Mouse (Mus musculus): ENCODE results near the gene Nlgn3.
"Not testable (repeated sequence)": the region's sequence is repeated elsewhere in the genome, so short reads cannot be mapped to it uniquely, and the experiment has no call there.

The Nlgn3 gene

DNA sequence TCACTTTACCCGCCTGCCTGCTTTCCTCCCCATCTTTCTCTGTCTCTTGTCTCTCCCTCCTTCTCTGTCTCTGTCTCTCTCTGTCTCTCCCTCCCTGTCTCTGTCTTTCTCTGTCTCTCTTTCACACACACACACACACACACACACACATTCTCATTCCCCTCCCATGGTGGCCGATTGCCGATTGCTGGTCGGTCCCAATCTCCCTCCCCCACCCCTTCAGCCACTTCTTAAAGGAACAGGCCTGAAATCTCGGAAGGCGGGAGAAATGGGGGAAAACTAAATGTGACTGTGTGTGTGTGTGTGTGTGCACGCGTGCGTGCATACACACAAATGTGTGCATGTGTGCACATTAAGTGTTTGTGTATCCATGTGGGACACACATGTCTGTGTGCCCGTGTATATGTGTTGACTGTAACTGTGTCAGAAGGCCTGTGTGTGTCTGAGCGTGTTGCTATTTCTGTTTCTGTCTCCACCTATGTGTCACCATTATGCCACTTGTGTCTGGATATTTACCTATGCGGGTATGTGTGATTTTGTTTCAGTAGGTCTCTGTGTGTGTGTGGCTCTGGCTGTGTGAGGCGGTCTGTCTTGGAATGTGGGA is 1.6 kb downstream of the Nlgn3 start:
- no peak for DNase-seq (ENCODE audit: low spot score)

DNA sequence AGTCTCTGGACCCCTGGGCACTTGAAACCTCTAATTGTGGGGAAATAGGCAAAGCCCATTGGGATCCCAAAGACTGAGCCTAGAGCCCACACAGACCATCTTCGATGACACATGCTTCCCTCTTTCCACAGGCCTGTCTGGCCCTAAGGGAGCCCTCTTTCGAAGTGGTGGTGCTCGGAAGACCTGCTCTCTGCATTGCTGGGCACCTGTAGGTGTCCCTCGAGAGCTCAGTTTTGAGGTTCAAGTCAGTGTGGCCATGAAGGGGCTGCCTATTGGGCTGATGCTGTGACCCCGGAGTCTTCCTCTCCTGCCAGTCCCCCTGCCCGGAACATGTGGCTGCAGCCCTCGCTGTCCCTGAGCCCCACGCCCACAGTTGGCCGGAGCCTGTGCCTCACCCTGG is 2.7 kb downstream of the Nlgn3 start:
- no peak for DNase-seq (ENCODE audit: low spot score)

DNA sequence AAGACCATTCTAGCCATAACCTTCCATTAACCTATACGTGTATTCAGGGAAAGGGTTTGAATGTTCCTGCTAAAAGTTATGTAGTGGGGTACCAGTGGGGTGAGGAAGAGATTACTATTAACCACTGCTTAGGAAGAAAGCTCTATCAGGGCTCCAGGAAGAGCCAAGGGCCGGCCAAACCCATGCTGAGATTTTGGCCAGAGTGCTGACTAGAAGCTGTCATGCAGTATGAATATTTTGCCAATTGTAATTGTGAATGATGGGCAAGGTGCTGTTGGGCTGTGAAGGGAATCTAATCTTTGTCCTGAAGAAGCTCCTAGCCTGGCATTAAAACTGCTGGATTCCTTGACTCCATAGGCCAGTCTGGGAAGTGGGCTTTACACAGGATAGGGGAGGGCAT is 5.7 kb downstream of the Nlgn3 start:
- no peak for DNase-seq (ENCODE audit: low spot score)

DNA sequence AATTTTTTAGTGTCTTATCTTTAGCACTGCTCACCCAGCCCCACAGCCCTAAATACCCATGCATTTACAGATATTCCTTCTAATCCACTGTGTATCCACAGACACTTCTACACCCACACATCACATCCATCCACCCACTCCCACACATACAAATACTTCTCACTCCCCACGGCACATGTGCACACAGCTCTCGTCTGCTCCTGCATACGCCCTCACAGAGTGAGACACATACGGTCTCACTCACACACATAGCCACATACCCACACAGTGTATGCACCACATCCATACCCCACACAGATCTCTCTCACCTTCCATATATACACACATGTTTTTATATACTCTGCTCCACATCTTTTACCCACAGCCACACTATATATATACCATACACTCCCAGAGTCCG is 10.3 kb downstream of the Nlgn3 start:
- DNase-seq (ENCODE audit: low spot score): no peak

DNA sequence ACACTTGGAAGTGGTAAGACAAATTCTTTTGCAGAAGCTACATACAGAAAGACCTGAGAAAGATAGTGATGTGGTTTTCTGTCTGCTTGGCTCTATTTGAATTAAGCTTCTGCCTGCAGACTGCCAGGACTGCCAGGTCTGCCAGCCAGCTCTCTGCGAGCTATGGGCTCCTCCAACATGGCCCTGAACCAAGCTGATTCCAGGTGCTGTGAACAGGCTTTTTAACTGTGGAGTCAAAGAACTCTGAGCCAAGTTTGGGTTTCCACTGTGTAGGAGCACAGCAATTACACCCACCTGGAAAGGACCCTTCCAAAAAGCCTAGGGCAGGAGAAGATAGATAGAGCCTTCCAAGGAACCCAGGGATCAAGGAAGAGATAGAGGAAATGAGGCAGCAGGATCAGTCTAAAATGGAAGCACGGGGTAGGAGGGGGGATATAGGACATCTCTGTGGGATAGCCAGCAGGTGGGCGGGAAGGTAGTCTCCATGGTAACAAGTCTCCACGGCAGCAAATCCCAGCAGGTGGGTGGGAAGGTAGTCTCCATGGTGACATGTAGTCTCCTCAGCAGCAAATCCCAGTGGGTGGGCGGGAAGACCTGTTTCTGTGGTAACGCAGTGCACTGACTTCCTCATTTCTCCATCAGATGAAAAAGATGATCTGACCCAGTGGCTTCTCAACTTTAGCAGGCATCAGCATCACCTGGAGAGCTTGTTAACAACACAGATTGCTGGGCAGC is 14.8 kb downstream of the Nlgn3 start:
- DNase-seq (ENCODE audit: low spot score): no peak

DNA sequence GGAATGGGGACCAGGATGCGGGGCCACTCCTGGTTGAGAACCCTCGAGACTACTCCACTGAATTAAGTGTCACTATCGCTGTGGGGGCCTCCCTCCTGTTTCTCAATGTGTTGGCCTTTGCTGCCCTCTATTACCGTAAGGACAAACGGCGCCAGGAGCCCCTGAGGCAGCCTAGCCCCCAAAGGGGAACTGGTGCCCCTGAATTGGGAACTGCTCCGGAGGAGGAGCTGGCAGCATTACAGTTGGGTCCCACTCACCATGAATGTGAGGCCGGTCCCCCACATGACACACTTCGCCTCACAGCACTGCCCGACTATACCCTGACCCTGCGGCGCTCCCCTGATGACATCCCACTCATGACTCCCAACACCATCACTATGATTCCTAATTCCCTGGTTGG is 20.8 kb downstream of the Nlgn3 start:
- no peak for DNase-seq (ENCODE audit: low spot score)

DNA sequence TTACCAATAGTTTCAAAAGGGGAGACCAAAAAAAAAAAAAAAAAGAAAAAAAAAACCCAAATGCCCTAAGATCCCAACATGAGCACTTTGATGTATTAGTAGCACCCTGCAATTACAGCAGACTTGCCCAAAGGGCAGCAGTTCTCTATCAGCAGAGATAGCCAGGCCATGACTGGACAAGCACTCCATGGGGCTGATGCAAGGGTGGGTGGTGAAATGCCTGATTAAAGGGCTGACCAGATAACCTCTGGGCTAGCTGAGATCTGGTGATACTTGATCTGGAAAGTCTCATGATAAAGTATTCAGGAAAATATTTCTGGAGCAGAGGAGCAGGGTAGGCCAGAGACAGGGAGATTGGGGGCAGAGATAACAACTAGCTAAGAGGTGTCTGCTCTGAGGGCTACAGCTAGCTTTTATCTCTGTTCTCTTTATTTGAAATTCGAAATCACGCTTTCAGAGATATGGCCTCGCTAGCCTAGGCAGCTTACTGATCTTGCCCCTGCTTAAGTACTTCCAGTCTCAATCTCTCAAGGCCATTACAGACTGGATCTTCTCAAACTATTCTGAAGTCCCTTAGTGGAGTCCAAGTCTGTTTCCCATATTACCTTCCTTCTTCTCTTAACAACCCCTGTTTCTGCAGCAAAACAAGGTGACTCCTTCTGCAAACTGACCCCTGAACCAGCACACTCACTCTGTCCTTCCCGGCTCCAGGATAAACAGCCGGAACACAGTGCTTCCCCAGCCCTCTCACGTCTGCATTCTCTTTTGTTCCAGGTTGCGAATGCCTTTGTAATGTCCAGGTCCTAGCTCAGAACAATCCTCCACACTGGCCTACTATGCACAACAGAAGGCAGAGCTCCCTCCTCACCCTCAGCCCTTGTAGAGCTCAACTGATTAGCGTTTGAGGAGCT is 27.3 kb downstream of the Nlgn3 start:
- no peak for DNase-seq (ENCODE audit: low spot score)

DNA sequence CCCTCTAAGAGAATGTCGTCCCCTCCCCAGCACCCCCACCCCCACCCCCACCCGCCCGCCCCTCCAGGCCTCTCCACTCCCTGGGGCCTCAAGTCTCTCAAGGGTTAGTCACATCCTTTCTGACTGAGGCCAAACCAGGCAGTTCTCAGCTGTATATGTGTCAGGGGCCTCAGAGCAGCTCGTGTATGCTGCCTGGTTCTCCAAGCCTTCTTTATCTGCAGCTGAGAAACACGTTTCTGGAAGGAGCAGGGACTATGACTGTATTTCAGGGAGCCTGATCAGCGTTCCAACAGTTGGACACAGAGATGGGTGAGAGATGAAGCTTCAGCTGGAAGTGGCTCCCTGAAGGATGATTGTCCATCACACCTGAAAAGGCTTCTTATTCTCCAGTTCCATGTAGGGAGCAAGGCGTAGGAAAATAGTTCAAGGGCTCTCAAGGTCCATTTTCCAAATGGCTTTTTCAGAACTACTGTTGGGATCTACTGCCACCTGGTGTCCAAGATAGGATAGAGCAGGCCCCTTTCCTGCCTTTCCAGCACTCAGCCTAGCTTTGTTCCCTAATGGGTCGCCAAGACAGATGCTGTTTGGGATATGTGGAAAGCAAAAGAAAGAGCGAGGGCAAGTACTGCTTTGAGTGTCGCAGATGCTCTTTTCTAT is 30.5 kb downstream of the Nlgn3 start:
- no peak for DNase-seq (ENCODE audit: low spot score)

DNA sequence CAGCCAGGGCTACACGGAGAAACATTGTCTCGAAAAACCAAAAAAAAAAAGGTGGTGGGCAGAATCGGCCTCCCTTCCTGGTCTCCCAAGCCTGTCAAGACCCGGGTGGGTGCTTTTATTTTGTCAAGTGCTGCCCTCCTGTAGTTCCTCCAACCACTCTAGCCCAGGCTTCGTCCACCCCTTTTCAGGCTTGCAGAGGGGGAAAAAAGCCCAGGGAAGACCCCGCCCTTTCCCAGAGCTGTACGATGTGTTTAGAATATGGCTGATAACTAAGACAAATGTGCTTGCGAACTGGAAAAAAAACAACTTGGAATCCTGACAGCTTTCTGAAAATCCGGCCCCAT is 33.0 kb downstream of the Nlgn3 start:
- no peak for DNase-seq (ENCODE audit: low spot score)

DNA sequence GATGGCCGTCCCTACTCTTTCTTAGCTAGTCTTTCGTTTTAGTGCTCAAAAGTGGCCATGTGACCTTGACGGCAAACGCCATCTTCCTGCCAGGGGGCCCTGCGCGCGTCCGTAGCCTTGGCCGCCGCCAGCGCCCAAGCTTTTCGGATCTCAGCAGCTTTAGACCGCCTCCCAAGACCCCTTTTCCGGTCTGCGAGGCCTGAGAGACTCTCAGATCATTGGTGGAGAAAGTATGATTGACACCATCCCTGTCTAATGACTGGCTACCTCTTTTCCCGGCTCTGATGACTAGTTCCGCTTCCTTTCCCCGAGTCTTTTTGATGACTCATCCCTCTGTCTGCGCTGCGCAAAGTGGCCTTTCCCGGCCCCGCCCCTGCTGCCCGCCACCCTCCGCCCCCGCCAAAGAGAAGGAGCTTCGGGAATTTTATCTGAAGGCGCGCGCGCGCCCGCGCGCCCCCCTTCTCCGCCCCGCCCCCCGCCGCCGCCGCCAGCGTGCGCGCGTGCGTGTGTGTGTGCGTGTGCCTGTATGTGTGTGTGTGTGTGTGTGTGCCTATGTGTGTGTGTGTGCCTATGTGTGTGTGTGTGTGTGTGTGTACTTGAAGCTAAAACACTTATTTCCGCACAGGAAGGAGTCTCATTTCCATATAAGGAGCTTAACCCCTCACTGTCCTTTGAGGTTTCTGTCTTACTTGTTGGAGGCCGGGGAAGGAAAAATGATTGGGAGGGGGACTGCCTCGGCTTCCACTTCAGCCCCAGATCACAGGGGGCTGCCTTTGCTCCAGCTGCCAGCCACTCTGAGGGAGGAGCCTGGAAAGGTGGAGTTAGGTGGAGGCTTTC is 33.6 kb downstream of the Nlgn3 start:
- DNase-seq (ENCODE audit: low spot score): peak; percentile 89

DNA sequence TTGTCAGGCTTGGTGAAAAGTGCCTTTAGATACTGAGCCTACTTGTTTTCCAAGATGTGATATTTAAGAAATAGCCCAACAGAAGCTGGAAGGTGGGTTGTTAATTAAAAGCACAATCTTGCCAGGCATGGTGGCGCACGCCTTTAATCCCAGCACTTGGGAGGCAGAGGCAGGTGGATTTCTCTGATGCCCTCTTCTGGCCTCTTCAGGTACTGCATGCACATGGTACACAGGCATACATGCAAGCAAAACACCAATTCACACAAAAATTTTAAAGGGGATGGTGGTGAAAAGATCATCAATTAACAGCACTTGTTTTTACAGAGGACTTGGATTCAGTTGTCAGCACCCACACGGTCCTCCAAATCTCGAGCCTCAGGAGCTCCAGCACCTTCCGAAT is 35.6 kb downstream of the Nlgn3 start:
- no peak for DNase-seq (ENCODE audit: low spot score)

DNA sequence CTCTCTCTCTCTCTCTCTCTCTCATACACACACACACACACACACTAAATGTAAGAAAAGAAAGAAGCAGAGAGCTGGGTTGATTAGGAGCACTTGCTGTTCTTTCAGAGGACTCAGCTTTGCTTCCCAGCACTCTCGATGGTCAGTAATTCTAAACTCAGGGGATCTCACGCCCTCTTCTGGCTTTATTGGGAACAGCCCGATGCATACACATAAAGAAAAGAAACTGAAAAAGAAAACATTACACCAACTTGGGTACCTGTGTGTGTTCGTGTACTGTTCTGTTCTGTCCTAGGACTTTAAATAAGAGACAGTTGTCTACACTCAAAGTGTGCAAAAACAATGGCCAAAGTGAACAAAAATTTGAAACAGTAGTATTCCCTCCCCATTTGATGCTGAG is 39.7 kb downstream of the Nlgn3 start:
- DNase-seq (ENCODE audit: low spot score): no peak

DNA sequence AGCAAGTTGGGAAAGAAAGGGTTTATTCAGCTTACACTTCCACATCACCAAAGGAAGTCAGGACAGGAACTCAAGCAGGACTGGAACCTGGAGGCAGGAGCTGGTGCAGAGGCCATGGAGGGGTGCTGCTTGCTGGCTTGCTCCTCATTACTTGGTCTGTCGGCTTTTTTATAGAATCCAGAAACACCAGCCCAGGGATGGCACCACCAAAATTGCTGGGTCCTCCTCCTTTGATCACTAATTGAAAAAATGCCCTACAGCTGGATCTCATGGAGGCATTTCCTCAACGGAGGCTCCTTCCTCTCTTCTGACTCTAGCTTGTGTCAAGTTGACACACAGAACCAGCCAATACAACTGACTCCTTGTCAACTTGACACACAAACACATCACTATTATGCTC is 43.9 kb downstream of the Nlgn3 start:
- DNase-seq (ENCODE audit: low spot score): not testable (repeated sequence)

DNA sequence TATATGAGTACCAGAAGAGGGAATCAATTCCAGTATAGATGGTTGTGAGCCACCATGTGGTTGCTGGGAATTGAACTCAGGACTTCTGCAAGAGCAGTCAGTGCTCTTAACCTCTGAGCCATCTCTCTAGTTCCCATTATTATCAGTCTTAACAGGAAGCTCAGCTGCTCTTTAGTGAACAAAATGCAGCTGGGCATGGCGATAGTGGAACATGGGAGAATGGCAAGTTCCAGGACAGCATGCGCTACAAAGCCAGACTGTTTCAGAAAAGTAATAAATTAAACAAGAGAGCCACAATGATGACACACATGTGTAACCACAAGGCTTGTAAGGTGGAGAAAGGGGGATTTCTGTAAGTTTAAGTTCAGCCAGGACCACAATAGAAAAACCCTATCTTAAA is 46.5 kb downstream of the Nlgn3 start:
- no peak for DNase-seq (ENCODE audit: low spot score)

DNA sequence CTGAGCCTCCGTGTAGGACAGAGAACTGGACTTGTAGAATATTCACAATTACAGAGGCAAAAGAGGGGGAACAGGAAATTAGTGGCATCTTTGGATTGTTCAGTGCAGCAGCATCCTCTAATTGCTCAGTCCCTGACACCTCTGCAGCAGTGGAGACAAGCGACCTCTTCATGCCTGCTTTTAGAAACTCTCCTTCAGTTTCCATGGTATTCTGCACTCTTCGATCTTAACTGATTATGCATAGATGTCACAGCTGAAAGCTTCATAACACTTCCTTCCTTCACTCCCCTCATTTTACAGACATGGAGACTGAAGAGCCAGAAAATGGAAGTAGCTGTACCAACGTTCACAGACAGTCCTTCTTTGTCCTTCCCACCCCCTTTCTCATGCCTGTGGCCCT is 47.5 kb downstream of the Nlgn3 start:
- DNase-seq (ENCODE audit: low spot score): no peak

DNA sequence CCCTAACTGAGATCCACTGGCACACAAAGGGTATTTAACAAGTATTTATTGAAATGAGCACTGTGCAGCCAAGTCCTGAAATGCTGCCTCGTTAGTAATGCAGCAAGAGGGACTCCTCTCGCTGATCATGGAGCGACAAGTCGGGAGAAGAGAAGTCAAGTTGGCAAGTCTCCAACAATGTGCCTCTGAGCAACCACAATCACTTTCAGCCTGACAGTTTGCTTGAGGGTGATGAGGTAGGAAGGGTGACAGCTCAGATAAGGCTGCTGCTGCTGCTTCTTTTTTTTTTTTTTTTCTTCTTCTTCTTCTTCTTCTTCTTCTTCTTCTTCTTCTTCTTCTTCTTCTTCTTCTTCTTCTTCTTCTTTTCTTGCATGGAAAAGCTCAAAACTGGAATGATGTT is 52.2 kb downstream of the Nlgn3 start:
- no peak for DNase-seq (ENCODE audit: low spot score)

DNA sequence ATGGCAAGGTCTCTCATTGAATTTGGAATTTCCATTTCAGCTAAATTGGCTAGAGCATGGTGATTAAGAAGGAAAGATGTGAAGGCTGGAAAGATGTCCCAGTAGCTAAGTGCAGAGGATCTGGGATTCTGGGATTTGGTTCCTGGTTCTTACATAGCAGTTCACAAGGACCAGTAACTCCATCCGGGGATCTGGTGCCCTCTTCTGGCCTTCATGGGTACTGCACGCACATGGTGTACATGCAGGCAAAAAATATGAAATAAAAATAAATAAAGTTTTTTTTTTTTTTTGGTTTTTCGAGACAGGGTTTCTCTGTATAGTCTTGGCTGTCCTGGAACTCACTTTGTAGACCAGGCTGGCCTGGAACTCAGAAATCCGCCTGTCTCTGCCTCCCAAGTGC is 59.9 kb downstream of the Nlgn3 start:
- not testable (repeated sequence) for DNase-seq (ENCODE audit: low spot score)

DNA sequence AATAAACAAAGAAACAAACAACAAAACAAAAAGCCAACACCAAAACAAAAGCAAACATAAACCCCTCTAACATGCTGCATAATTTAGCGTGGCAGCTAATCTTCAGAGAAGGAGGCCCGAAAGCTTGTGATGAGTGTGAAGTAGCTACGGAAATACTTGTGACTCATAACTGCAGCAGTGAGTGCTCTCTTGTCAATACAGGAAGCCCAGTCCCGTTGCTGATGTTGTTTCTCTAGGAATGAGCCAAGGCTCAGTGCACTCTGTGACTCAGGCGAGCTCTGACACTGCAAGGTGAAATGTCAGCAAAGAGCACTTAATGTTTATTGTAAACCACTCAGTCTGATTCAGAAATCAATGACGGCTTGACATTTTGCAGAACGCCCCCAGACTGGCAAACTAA is 70.0 kb downstream of the Nlgn3 start:
- DNase-seq (ENCODE audit: low spot score): no peak

DNA sequence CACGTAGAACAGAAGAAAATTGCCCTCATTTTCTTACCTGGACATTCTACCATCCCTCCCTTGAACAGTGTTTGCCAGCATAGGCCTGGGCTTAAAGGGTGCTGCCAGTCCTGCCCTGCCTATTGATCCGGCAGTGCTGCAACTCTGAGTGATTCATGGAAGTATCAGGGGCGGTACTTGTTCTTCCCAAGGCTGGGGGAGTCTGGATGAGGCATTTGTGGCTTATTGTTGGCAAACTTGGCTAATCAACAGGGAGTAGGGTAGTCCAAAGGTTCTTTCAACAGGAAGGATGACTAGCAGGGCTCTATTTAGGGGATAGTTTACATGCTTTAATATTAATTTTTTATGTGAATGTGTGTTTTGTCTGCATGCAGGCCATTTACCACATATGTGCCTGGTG is 71.6 kb downstream of the Nlgn3 start:
- DNase-seq (ENCODE audit: low spot score): no peak

DNA sequence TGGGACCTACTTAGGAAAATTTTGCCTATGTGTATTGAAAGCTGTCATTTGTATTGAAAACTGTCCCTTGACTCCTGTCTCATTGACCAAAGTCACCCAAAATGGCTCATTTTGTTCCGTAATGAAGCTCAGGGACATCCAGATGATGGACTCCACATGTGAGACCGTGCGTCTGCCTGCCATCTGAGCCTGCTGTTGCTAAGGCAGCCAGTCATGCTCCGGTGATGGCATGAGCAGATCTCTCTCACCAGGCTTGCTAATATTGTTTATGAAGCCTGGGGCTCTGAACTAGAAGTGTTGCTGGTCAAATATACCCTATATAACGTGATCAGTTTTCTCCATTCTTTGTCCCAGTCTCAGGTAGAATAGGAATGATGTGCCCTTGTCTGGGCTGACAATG is 74.0 kb downstream of the Nlgn3 start:
- no peak for DNase-seq (ENCODE audit: low spot score)

All from ovary, adult 18-20 months (tissue).